Mouse (Mus musculus) megakaryocyte, embryonic 14.5 days (primary cell): ENCODE data around the gene Taok1. TPM values are rescaled to one million over a fixed set of nuclear protein-coding genes. Genes with fewer than 3 reads are reported as not detected.
A peak's percentile ranks its signal among the peaks of the same experiment; 100 is the strongest.

Source experiments
- H3K27me3 ChIP-seq: replicated peaks from 2 replicates; pipeline ENCODE3; 2012; ENCODE audit warnings: inconsistent platforms
- H3K36me3 ChIP-seq: replicated peaks from 2 replicates; pipeline ENCODE3; 2012; ENCODE audit warnings: low read length, inconsistent platforms, mixed read lengths
- H3K4me1 ChIP-seq: 2 replicates; pipeline ENCODE4 v1.6.1; 2012; ENCODE audit warnings: inconsistent platforms
- H3K4me3 ChIP-seq: replicated peaks from 2 replicates; pipeline ENCODE3; 2012; ENCODE audit warnings: moderate library complexity, mild to moderate bottlenecking, inconsistent platforms
- H3K9me3 ChIP-seq: 2 replicates; pipeline ENCODE4 v1.6.1; 2012; ENCODE audit warnings: inconsistent platforms
- FLI1 ChIP-seq: IDR thresholded peaks from 2 replicates; pipeline ENCODE4 v1.6.1; 2012; ENCODE audit warnings: low read length, inconsistent platforms, mixed read lengths
- GATA1 ChIP-seq: IDR thresholded peaks from 3 replicates; pipeline ENCODE4 v1.6.1; 2012; ENCODE audit warnings: mixed read lengths, low read length, inconsistent platforms, borderline replicate concordance
- polyA plus RNA-seq: library from polyadenylated mRNA; stranded (reverse); fragments of >175 nt; gene quantifications from 2 replicates; pipeline ENCODE4 v1.2.3, GENCODE M21; 2012; ENCODE audit warnings: low replicate concordance; ENCODE audit not compliant: insufficient read depth

The Taok1 gene
- polyA plus RNA-seq, 1 experiment = 1.2 TPM

DNA sequence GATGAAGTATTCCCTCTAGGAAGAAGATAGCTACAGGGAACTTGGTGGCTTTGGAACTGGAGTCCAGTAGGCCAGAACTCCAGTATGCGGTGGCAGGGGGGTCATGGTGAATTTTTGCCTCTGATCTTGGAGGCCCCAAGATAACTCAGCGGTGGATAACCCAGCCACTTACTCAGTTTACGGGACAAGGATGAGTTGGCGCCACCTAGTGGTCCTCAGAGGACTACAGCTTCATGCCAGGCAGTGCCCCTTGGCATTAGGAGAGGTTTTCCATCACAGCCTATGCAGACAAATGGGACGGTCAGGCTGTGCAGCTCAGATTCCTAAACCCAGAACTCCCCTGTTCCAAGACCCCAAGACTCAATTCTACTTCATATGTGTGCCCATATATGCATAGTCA is 106.2 kb downstream of the Taok1 start:
- H3K27me3 ChIP-seq = no peaks in the 10 kb centered on the region

GRCm38 (mm10) chr11:77500361-77501325 is 107.0 kb downstream of the Taok1 start:
- H3K36me3 ChIP-seq = peaks cover 87% of the 10 kb centered on the region
- no peaks in the 10 kb centered on the region for H3K9me3 ChIP-seq
- peaks cover 70% of the 10 kb centered on the region for H3K4me1 ChIP-seq
- no peak for TF ChIP-seq FLI1
- no peak for TF ChIP-seq GATA1
- no peaks in the 10 kb centered on the region for H3K27me3 ChIP-seq
- no peak overlapping the region for H3K4me3 ChIP-seq

More for the DNA sequence above, 106.2 kb downstream of the Taok1 start:
- no peaks in the 10 kb centered on the region for H3K9me3 ChIP-seq
- peaks cover 90% of the 10 kb centered on the region for H3K36me3 ChIP-seq
- TF ChIP-seq GATA1 = no peak
- TF ChIP-seq FLI1 = no peak
- no peak overlapping the region for H3K4me3 ChIP-seq
- peaks cover 62% of the 10 kb centered on the region for H3K4me1 ChIP-seq

GRCm38 (mm10) chr11:77499354-77499753 is 108.3 kb downstream of the Taok1 start:
- peaks cover 75% of the 10 kb centered on the region for H3K36me3 ChIP-seq
- no peak for TF ChIP-seq GATA1
- no peak for TF ChIP-seq FLI1
- no peaks in the 10 kb centered on the region for H3K9me3 ChIP-seq
- no peaks in the 10 kb centered on the region for H3K27me3 ChIP-seq
- H3K4me1 ChIP-seq = peaks cover 83% of the 10 kb centered on the region
- H3K4me3 ChIP-seq = no peak overlapping the region

- peaks cover 90% of the 10 kb centered on the region for H3K4me1 ChIP-seq
- H3K4me3 ChIP-seq = no peak overlapping the region
- H3K9me3 ChIP-seq = no peaks in the 10 kb centered on the region
- no peak for TF ChIP-seq FLI1
- peaks cover 66% of the 10 kb centered on the region for H3K36me3 ChIP-seq
- H3K27me3 ChIP-seq = no peaks in the 10 kb centered on the region
Measured at GRCm38 (mm10) chr11:77498261-77499139, 109.1 kb downstream of the Taok1 start.

GRCm38 (mm10) chr11:77497851-77498250 is 109.8 kb downstream of the Taok1 start:
- peaks cover 84% of the 10 kb centered on the region for H3K4me1 ChIP-seq
- peaks cover 60% of the 10 kb centered on the region for H3K36me3 ChIP-seq
- no peaks in the 10 kb centered on the region for H3K9me3 ChIP-seq
- H3K27me3 ChIP-seq = no peaks in the 10 kb centered on the region
- no peak overlapping the region for H3K4me3 ChIP-seq
- TF ChIP-seq FLI1 (no peak), GATA1 (no peak)

GRCm38 (mm10) chr11:77497341-77497756 is 110.3 kb downstream of the Taok1 start:
- Histone ChIP-seq H3K4me1 (peaks cover 84% of the 10 kb centered on the region), H3K36me3 (peaks cover 55% of the 10 kb centered on the region), H3K9me3 (no peaks in the 10 kb centered on the region), H3K4me3 (peak overlapping the region; percentile 50), H3K27me3 (no peaks in the 10 kb centered on the region)
- TF ChIP-seq GATA1 = no peak
- TF ChIP-seq FLI1 = no peak

- peaks cover 92% of the 10 kb centered on the region for H3K4me1 ChIP-seq
- TF ChIP-seq GATA1 = no peak
- no peak for TF ChIP-seq FLI1
- no peaks in the 10 kb centered on the region for H3K27me3 ChIP-seq
Measured at GRCm38 (mm10) chr11:77495507-77495906, 112.1 kb downstream of the Taok1 start.

DNA sequence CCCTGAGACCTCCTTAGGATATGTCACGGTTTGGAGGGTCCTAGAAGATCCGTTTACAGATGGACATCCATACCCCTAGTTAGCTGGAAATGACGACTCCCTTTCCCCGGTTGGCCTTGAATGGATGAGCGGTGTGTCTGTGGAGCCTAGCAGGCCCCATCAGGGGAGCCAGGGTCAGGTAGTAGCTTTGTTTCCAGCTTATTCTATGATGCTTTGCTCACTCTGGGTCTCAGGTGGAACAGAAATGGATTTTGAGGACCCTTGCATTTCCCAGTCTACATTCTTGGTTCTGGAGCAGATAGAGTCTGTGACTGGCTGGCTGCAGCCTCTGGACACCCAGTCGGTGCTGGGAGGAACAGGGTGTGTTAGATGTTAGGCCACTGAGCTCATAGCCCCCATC is 112.8 kb downstream of the Taok1 start:
- peaks cover 92% of the 10 kb centered on the region for H3K4me1 ChIP-seq

More at GRCm38 (mm10) chr11:77495507-77495906, 112.1 kb downstream of the Taok1 start:
- Histone ChIP-seq H3K9me3 (no peaks in the 10 kb centered on the region), H3K36me3 (peaks cover 38% of the 10 kb centered on the region), H3K4me3 (peak overlapping the region; percentile 74)

GRCm38 (mm10) chr11:77494344-77494676 is 113.3 kb downstream of the Taok1 start:
- H3K4me1 ChIP-seq = peaks cover 89% of the 10 kb centered on the region

More for the DNA sequence above, 112.8 kb downstream of the Taok1 start:
- H3K9me3 ChIP-seq = no peaks in the 10 kb centered on the region
- H3K27me3 ChIP-seq = peaks cover 6% of the 10 kb centered on the region
- peak overlapping the region; percentile 99 for H3K4me3 ChIP-seq
- H3K36me3 ChIP-seq = peaks cover 31% of the 10 kb centered on the region
- TF ChIP-seq GATA1 = no peak
- no peak for TF ChIP-seq FLI1

More at GRCm38 (mm10) chr11:77494344-77494676, 113.3 kb downstream of the Taok1 start:
- Histone ChIP-seq H3K9me3 (no peaks in the 10 kb centered on the region), H3K4me3 (peak overlapping the region; percentile 99), H3K27me3 (peaks cover 8% of the 10 kb centered on the region), H3K36me3 (peaks cover 26% of the 10 kb centered on the region)
- TF ChIP-seq GATA1 (no peak), FLI1 (no peak)
